Mouse (Mus musculus) liver, postnatal 0 days (tissue): ENCODE data around the gene Creg2. TPM values are rescaled to one million over a fixed set of nuclear protein-coding genes. Genes with fewer than 3 reads are reported as not detected.

Experiments
- ATAC-seq: fragments of 200-750 bp; cut with Nextera tagmentation; 2 replicates; pipeline ENCODE4 v1.8.0; 2017; ENCODE audit warnings: mild to moderate bottlenecking, moderate library complexity
- DNase-seq: peaks from one replicate; pipeline ENCODE4 v3.0.0-alpha.2; 2016
- H3K27ac ChIP-seq: fragments of 300-500 bp; sonication (generic); 2 replicates; pipeline ENCODE4 v1.5.1; 2014; ENCODE audit warnings: antibody characterized with exemption, moderate library complexity, mild to moderate bottlenecking, low read depth
- H3K27me3 ChIP-seq: fragments of 300-500 bp; sonication (generic); 2 replicates; pipeline ENCODE4 v1.6.1; 2014; ENCODE audit warnings: low read length, control low read depth, mixed read lengths; ENCODE audit not compliant: insufficient read depth
- H3K36me3 ChIP-seq: fragments of 300-500 bp; sonication (generic); replicated peaks from 2 replicates; pipeline ENCODE4 v1.6.1; 2014; ENCODE audit warnings: mild to moderate bottlenecking, control low read depth, low read length, moderate library complexity, mixed read lengths; ENCODE audit not compliant: insufficient read depth
- H3K4me1 ChIP-seq: fragments of 300-500 bp; sonication (generic); 2 replicates; pipeline ENCODE4 v1.6.1; 2014; ENCODE audit warnings: antibody characterized with exemption, mild to moderate bottlenecking, control low read depth; ENCODE audit not compliant: insufficient read depth
- H3K4me2 ChIP-seq: fragments of 300-500 bp; sonication (generic); 2 replicates; pipeline ENCODE4 v1.6.1; 2014; ENCODE audit warnings: low read depth, mild to moderate bottlenecking, low read length, moderate library complexity, mixed read lengths
- H3K4me3 ChIP-seq: fragments of 300-500 bp; sonication (generic); 2 replicates; pipeline ENCODE4 v1.5.1; 2014; ENCODE audit warnings: low read depth, low read length
- H3K9ac ChIP-seq: fragments of 300-500 bp; sonication (generic); replicated peaks from 2 replicates; pipeline ENCODE4 v1.6.1; 2014; ENCODE audit warnings: mild to moderate bottlenecking, moderate library complexity
- H3K9me3 ChIP-seq: fragments of 300-500 bp; sonication (generic); 2 replicates; pipeline ENCODE4 v1.6.1; 2016; ENCODE audit warnings: mild to moderate bottlenecking, control low read depth, low read length, mixed read lengths
- CTCF ChIP-seq: sonication (generic); IDR thresholded peaks from 2 replicates; pipeline ENCODE4 v1.5.1; 2016; ENCODE audit warnings: antibody characterized with exemption, low read depth
- EP300 ChIP-seq: IDR thresholded peaks from 2 replicates; pipeline ENCODE4 v1.6.1; 2016; ENCODE audit warnings: antibody characterized with exemption, low read depth, mild to moderate bottlenecking
- WGBS: fragments of 180-500 bp; shearing (Covaris S2); extraction: QIAGEN DNeasy Blood & Tissue Kit; methylation state at CpG from one replicate; pipeline ENCODE4 v1.1.7; 2014; ENCODE audit not compliant: insufficient replicate concordance; 5-methylcytosine and 5-hydroxymethylcytosine counted together
- polyA plus RNA-seq: library from polyadenylated mRNA; unstranded; fragments of >200 nt; fragmentation: Nextera tagmentation; extraction: Ambion mirVana; gene quantifications from 2 replicates; pipeline ENCODE4 v1.2.1, GENCODE M21; 2015

Gene Creg2
- polyA plus RNA-seq, 1 experiment from 2014 or later = not detected

DNA sequence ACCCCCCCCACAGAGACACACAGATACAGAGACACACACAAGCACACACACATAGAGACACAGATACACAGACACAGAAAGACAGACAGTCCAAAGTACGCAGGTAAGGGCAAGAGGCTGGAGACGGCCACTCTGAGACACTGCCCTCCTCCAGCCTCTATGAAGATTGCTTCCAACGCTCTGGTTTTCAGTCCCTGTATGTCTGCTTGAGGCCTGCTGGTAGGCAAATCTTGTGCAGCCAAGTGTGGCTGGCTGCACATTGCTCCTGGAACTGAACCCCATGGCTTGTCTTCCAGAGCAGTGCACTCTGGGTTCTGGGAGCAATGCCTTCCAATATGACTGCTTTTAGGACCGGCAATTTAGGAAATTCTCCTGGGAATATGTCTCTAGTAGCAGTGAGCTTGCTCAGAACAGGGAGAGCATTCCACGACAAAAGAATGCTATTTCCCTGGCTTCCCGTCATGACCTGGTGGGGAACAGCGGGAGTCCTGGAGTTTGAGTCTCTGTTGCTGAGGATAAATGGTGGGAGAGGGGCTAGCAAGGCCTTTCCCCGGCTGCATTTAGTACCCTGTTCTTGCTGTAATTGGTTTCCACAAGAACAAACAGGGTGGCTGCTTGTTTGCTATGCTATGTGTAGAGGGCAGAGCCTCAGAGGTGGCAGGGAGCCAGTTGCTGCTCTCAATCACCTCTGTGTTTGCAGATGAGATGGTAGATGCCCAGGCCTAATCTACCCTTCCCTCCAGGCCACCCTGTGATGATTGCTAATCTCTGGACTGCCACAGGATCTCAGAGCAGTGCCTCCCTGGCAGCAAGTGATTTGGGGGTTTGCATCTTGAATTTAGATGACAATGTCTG, 5.1 kb downstream of the Creg2 start:
- peak; percentile 21 for DNase-seq
- WGBS = 67% methylated on average over 8 of the region's 8 CpGs
- H3K27ac ChIP-seq = no peak overlapping the region
- peaks cover 22% of the 10 kb centered on the region for H3K27me3 ChIP-seq
- no peaks in the 10 kb centered on the region for H3K9me3 ChIP-seq
- H3K36me3 ChIP-seq = no peaks in the 10 kb centered on the region
- peaks cover 9% of the 10 kb centered on the region for H3K4me1 ChIP-seq
- TF ChIP-seq EP300 (no peak), CTCF (no peak)
- no peak overlapping the region for H3K4me2 ChIP-seq
- ATAC-seq = no peak
- no peak overlapping the region for H3K9ac ChIP-seq
- H3K4me3 ChIP-seq = no peak overlapping the region

DNA sequence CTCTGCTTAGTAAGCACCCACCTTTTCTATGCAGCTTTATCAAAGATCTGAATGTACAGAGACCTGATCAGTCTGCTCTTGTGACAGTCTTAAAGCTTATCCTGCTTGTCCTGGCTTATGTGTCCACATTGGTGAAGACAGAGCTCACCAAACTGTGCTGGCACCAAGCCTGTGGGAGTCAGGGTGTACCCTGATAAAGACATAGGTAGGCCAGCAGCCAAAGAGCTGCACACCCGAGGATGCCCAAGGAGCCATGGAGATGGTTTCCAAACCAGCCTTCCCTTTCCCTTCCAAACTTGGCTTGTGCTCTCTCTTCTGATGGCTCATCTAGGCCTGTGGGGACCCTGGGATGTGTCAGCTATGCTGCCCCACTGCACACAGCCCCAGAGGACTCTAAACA, 6.9 kb downstream of the Creg2 start:
- no peaks in the 10 kb centered on the region for H3K9me3 ChIP-seq
- TF ChIP-seq CTCF (no peak), EP300 (no peak)
- H3K4me2 ChIP-seq = no peak overlapping the region
- peaks cover 5% of the 10 kb centered on the region; the same call in 1 of the 2 replicates for H3K27me3 ChIP-seq
- no peaks in the 10 kb centered on the region for H3K4me1 ChIP-seq
- WGBS = 39% methylated on average over 1 of the region's 1 CpGs
- H3K27ac ChIP-seq = no peak overlapping the region
- no peak overlapping the region for H3K9ac ChIP-seq
- H3K36me3 ChIP-seq = no peaks in the 10 kb centered on the region
- H3K4me3 ChIP-seq = no peak overlapping the region
- no peak for ATAC-seq
- DNase-seq = no peak

DNA sequence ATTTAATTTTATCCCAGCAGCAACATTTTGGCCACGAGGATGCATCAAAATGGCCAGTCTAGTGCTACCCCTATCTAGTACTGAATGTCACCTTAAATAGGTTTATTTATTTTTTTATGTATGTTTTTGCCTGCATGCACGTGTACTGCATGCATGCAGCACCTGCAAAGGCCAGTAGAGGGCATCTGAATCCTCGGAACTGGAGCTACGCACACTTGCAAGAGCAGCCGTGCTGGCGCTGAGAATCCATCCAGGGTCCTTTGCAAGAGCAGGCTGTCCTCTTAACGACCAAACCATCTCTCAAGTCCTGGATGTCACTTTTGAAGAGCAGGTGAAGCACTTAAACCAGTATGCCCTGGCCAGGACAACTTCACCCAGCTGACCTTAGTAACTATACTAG, 9.6 kb downstream of the Creg2 start:
- no peaks in the 10 kb centered on the region for H3K36me3 ChIP-seq
- no peak for TF ChIP-seq EP300
- TF ChIP-seq CTCF = peak; percentile 23
- 80% methylated on average over 7 of the region's 7 CpGs for WGBS
- H3K9me3 ChIP-seq = no peaks in the 10 kb centered on the region
- no peak overlapping the region for H3K9ac ChIP-seq
- no peaks in the 10 kb centered on the region for H3K27me3 ChIP-seq
- H3K4me2 ChIP-seq = no peak overlapping the region
- DNase-seq (no peak), ATAC-seq (no peak)
- H3K4me3 ChIP-seq = no peak overlapping the region
- no peak overlapping the region for H3K27ac ChIP-seq
- no peaks in the 10 kb centered on the region for H3K4me1 ChIP-seq

DNA sequence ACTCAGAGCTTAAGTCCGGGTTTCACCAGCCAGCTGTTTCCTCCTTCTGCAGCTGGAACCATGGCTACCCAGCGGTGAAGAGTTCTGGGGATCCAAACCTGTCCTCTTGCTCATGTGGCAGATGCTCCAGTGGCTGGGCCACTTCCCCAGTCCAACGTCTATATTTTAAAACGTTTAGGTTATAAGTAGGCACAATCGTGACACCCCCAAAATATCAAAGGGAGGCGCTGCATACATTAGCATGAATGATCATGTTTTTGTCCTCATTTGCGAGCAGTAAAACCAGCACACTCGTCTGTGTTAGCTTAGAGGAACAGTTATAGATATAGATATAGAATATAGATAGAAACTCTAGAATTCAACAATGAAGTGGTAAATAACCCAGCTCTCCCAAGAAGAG, 14.1 kb downstream of the Creg2 start:
- Histone ChIP-seq H3K4me2 (no peak overlapping the region), H3K9me3 (no peaks in the 10 kb centered on the region), H3K4me1 (no peaks in the 10 kb centered on the region), H3K27ac (no peak overlapping the region), H3K4me3 (no peak overlapping the region), H3K9ac (no peak overlapping the region), H3K27me3 (no peaks in the 10 kb centered on the region), H3K36me3 (no peaks in the 10 kb centered on the region)
- TF ChIP-seq CTCF (no peak), EP300 (no peak)
- 37% methylated on average over 8 of the region's 8 CpGs for WGBS
- DNase-seq (no peak), ATAC-seq (no peak)

GRCm38 (mm10) chr1:39636660-39637059, 14.6 kb downstream of the Creg2 start:
- Histone ChIP-seq H3K9me3 (no peaks in the 10 kb centered on the region), H3K27ac (no peak overlapping the region), H3K36me3 (no peaks in the 10 kb centered on the region), H3K9ac (no peak overlapping the region), H3K4me2 (no peak overlapping the region), H3K4me3 (no peak overlapping the region), H3K27me3 (no peaks in the 10 kb centered on the region), H3K4me1 (no peaks in the 10 kb centered on the region)
- no peak for TF ChIP-seq EP300
- no peak for TF ChIP-seq CTCF
- DNase-seq (peak; percentile 21), ATAC-seq (peak; percentile 50; the same call in 1 of the 2 replicates)
- WGBS = 12% methylated on average over 5 of the region's 5 CpGs

- DNase-seq = no peak
- TF ChIP-seq CTCF (no peak), EP300 (no peak)
- Histone ChIP-seq H3K9ac (no peak overlapping the region), H3K27me3 (no peaks in the 10 kb centered on the region), H3K4me1 (no peaks in the 10 kb centered on the region), H3K4me3 (no peak overlapping the region), H3K9me3 (no peaks in the 10 kb centered on the region), H3K36me3 (no peaks in the 10 kb centered on the region), H3K4me2 (no peak overlapping the region), H3K27ac (no peak overlapping the region)
- no peak for ATAC-seq
- WGBS = 22% methylated on average over 5 of the region's 5 CpGs
Measured at GRCm38 (mm10) chr1:39636196-39636595, 15.1 kb downstream of the Creg2 start.
